Mouse (Mus musculus): ENCODE results near the gene Uevld. TPM values are rescaled to one million over a fixed set of nuclear protein-coding genes. Genes with fewer than 3 reads are reported as not detected.

The Uevld gene
- total and polyA plus RNA-seq, 3 experiments, result 2.9 to 6.6 (median 4.6) TPM

DNA sequence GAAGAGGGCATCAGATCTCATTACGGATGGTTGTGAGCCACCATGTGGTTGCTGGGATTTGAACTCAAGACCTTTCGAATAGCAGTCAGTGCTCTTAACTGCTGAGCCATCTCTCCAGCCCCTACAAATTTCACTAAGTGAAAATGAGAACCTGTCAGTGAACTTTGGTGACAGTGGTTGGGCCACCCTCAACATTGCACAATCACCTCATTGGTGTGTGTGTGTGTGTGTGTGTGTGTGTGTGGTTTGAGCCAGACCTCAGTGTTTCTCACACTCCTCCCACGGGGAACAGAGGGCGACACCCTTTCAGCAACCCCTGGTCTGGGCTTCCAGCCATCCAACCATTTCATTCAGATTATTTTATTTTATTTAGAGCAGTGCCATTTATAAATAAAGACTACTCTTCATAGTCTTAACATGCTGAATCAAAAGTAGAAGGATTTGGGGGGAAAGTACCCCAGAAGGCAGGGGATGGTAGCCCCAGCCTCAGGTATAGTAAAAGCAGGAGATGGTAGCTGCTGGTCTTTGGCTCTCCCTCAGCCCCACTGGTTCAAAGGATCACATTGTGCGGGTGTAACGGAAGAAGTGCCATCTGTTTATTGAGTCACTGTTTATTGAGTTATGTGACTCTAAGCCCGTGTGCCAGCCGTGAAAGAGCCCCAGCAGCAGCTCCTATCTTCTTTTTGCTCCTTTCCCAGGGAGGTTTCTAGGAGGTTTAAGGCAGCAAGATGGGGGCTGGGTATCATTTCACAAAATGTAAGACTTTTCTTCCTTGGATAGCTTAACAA, 27.6 kb upstream of the Uevld start:
- in situ Hi-C loops (cut with MboI; ENCODE audit: low pct_ligation_motif_present, low pct_unique_long_range_greater_than_20kb, low sequenced_read_pairs) (no loop called here), dilution Hi-C loops (cut with MboI; ENCODE audit: extremely low pct_ligation_motif_present, extremely low pct_unique_long_range_greater_than_20kb, low sequenced_read_pairs) (no loop called here)
- Histone ChIP-seq H3K9me3 (replicated peaks; ENCODE audit: low read length) (no peaks in the 10 kb centered on the region), H3K27me3 (replicated peaks) (no peaks in the 10 kb centered on the region), H3K4me2 (ENCODE audit: insufficient read depth, low read depth, poor library complexity, severe bottlenecking) (no peak overlapping the region), H3K79me2 (replicated peaks; ENCODE audit: control insufficient read depth, extremely low read depth, insufficient read depth, poor library complexity, severe bottlenecking) (no peaks in the 10 kb centered on the region), H3K36me3 (replicated peaks in 1 of 2; ENCODE audit: control insufficient read depth in 1 of 2, insufficient read depth in 1 of 2, low read length in 1 of 2) (peaks cover 0 to 15% of the 10 kb centered on the region in 2 experiments), H3K9ac (ENCODE audit: insufficient read depth, low read depth) (no peak overlapping the region), H3K4me1 (ENCODE audit: control insufficient read depth in 1 of 2, insufficient read depth in 2 of 2) (peaks cover 2 to 13% of the 10 kb centered on the region in 2 experiments; a peak in 3 of 4 replicates), H3K27ac (ENCODE audit: insufficient read depth, low read depth) (no peak overlapping the region), H3K4me3 (replicated peaks in 1 of 3; ENCODE audit: low read depth in 2 of 3, low read length in 2 of 3, poor library complexity in 1 of 3) (no peak overlapping the region)
- TF ChIP-seq MXI1 (IDR thresholded peaks at IDR 0.05; ENCODE audit: low read depth, low read length) (no peak), TBP (conservative IDR thresholded peaks at IDR 0.05; ENCODE audit: low read depth, low read length) (peak; percentile 94), IRF4 (IDR thresholded peaks at IDR 0.05; ENCODE audit: low read depth, low read length) (0 out of 2 replicates have a peak, but pooled peaks have one; percentile 7), NRF1 (IDR thresholded peaks at IDR 0.05; ENCODE audit: low read depth, low read length) (no peak)
- no peak for DNase-seq (ENCODE audit: extremely low read depth)

- Histone ChIP-seq H3K27me3 (replicated peaks) (no peaks in the 10 kb centered on the region), H3K4me1 (ENCODE audit: control insufficient read depth in 1 of 2, insufficient read depth in 2 of 2) (peaks cover 2 to 13% of the 10 kb centered on the region in 2 experiments; a peak in 3 of 4 replicates), H3K4me3 (replicated peaks in 1 of 3; ENCODE audit: low read depth in 2 of 3, low read length in 2 of 3, poor library complexity in 1 of 3) (no peak within 1 kb of the TSS), H3K36me3 (replicated peaks in 1 of 2; ENCODE audit: control insufficient read depth in 1 of 2, insufficient read depth in 1 of 2, low read length in 1 of 2) (no peaks in the 10 kb centered on the region), H3K79me2 (replicated peaks; ENCODE audit: control insufficient read depth, extremely low read depth, insufficient read depth, poor library complexity, severe bottlenecking) (no peaks in the 10 kb centered on the region), H3K9me3 (replicated peaks; ENCODE audit: low read length) (no peaks in the 10 kb centered on the region), H3K27ac (ENCODE audit: insufficient read depth, low read depth) (no peak within 1 kb of the TSS), H3K4me2 (ENCODE audit: insufficient read depth, low read depth, poor library complexity, severe bottlenecking) (no peak within 1 kb of the TSS), H3K9ac (ENCODE audit: insufficient read depth, low read depth) (no peak within 1 kb of the TSS)
- TF ChIP-seq KAT2A (IDR thresholded peaks at IDR 0.05; ENCODE audit: insufficient replicate concordance, low read length) (no peak), ETS1 (conservative IDR thresholded peaks at IDR 0.05; ENCODE audit: low read depth, low read length) (no peak), PAX5 (IDR thresholded peaks at IDR 0.05; ENCODE audit: low read length) (no peak), NELFE (IDR thresholded peaks at IDR 0.05; ENCODE audit: low read depth, low read length) (no peak)
- dilution Hi-C loops (cut with MboI; ENCODE audit: extremely low pct_ligation_motif_present, extremely low pct_unique_long_range_greater_than_20kb, low sequenced_read_pairs) (no loop called here), in situ Hi-C loops (cut with MboI; ENCODE audit: low pct_ligation_motif_present, low pct_unique_long_range_greater_than_20kb, low sequenced_read_pairs) (no loop called here)
- DNase-seq (ENCODE audit: extremely low read depth), result no peak
Measured at GRCm38 (mm10) chr7:46983280-46983679, 25.0 kb upstream of the Uevld start, which contains the start of gene Gm9999. Gene Gm9999, plus strand, starts transcription at chr7:46983580.

DNA sequence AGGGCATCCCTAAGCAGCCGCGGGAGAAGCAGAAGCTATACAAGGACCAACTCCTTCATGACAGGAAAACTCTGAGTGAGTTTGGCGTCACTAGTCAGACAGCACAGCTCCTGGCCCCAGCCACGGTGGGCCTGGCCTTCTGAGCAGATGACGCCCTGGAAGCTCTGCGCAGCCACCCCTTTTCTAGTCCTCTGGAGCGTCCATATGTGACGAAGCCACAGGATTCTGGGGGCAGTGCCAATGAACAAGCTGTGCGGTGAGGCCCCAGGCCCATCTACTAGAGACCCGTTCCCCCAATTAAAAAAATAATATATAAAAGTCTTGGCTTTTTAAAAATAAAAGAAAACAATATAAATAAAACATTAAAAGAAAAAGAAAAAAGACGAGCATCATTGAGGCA, 17.1 kb upstream of the Uevld start:
- no peak overlapping the region for H3K27ac ChIP-seq (ENCODE audit: insufficient read depth, low read depth)
- no peaks in the 10 kb centered on the region for H3K4me1 ChIP-seq (ENCODE audit: control insufficient read depth in 1 of 2, insufficient read depth in 2 of 2)
- no peak for TF ChIP-seq USF1 (IDR thresholded peaks at IDR 0.05; ENCODE audit: low read depth, low read length)
- no peak for TF ChIP-seq CHD1 (IDR thresholded peaks at IDR 0.05; ENCODE audit: low read depth, low read length)
- no peak for TF ChIP-seq IRF4 (IDR thresholded peaks at IDR 0.05; ENCODE audit: low read depth, low read length)
- TF ChIP-seq ZC3H11A (IDR thresholded peaks at IDR 0.05; ENCODE audit: low read depth, low read length), result no peak
- no peak for TF ChIP-seq BHLHE40 (IDR thresholded peaks at IDR 0.05; ENCODE audit: low read depth, low read length)
- no peak for TF ChIP-seq GABPA (IDR thresholded peaks at IDR 0.05; ENCODE audit: insufficient replicate concordance, low read depth, low read length)
- TF ChIP-seq MAFK (IDR thresholded peaks at IDR 0.05; ENCODE audit: insufficient replicate concordance, low read length), result no peak
- TF ChIP-seq TCF12 (IDR thresholded peaks at IDR 0.05; ENCODE audit: low read depth, low read length), result no peak
- TF ChIP-seq RCOR1 (conservative IDR thresholded peaks at IDR 0.05; ENCODE audit: low read depth, low read length), result no peak
- no peak for TF ChIP-seq HCFC1 (IDR thresholded peaks at IDR 0.05; ENCODE audit: low read depth, low read length)
- TF ChIP-seq JUND (conservative IDR thresholded peaks at IDR 0.05; ENCODE audit: low read depth, low read length), result no peak
- no peak for TF ChIP-seq ZKSCAN1 (IDR thresholded peaks at IDR 0.05; ENCODE audit: borderline replicate concordance, low read depth, low read length)
- no peak for TF ChIP-seq CHD2 (IDR thresholded peaks at IDR 0.05; ENCODE audit: low read length)
- no peak for TF ChIP-seq USF2 (conservative IDR thresholded peaks at IDR 0.05; ENCODE audit: low read depth, low read length)
- no peak overlapping the region for H3K4me2 ChIP-seq (ENCODE audit: insufficient read depth, low read depth, poor library complexity, severe bottlenecking)
- no peaks in the 10 kb centered on the region for H3K9me3 ChIP-seq (replicated peaks; ENCODE audit: low read length)
- H3K27me3 ChIP-seq (replicated peaks), result no peaks in the 10 kb centered on the region
- no peak overlapping the region for H3K4me3 ChIP-seq (replicated peaks in 1 of 3; ENCODE audit: low read depth in 2 of 3, low read length in 2 of 3, poor library complexity in 1 of 3)
- H3K36me3 ChIP-seq (replicated peaks in 1 of 2; ENCODE audit: control insufficient read depth in 1 of 2, insufficient read depth in 1 of 2, low read length in 1 of 2), result no peaks in the 10 kb centered on the region
- in situ Hi-C loops (cut with MboI; ENCODE audit: low pct_ligation_motif_present, low pct_unique_long_range_greater_than_20kb, low sequenced_read_pairs) (no loop called here), dilution Hi-C loops (cut with MboI; ENCODE audit: extremely low pct_ligation_motif_present, extremely low pct_unique_long_range_greater_than_20kb, low sequenced_read_pairs) (no loop called here)
- no peak overlapping the region for H3K9ac ChIP-seq (ENCODE audit: insufficient read depth, low read depth)
- H3K79me2 ChIP-seq (replicated peaks; ENCODE audit: control insufficient read depth, extremely low read depth, insufficient read depth, poor library complexity, severe bottlenecking), result no peaks in the 10 kb centered on the region
- DNase-seq (ENCODE audit: extremely low read depth), result no peak
